Mouse (Mus musculus) heart, adult 18-20 months (tissue): ENCODE measurements around the gene Impdh1. TPM values are rescaled to one million over a fixed set of nuclear protein-coding genes. Genes with fewer than 3 reads are reported as not detected.
"Not testable (repeated sequence)": the region's sequence is repeated elsewhere in the genome, so short reads cannot be mapped to it uniquely, and the experiment has no call there.

Experiments
- DNase-seq, 2 experiments: peaks; one replicate each; pipeline ENCODE4 v3.0.0; 2021 to 2022; ENCODE audit warnings: mixed read lengths in 1 of 2
- microRNA-seq, 2 experiments: library from miRNA; unstranded; fragments of <30 nt; microRNA quantifications; one replicate each; pipeline ENCODE4 v1.2.0; 2022
- total RNA-seq, 2 experiments: library from RNA; stranded (reverse); gene quantifications; 2 replicates each; pipeline ENCODE4 v1.2.3; 2021

Gene Impdh1
- total RNA-seq, 2 experiments from 2014 or later, result 18.8 to 19.6 TPM

- no peak for DNase-seq
Observed at GRCm38 (mm10) chr6:29179843-29180242, 36.3 kb downstream of the Impdh1 start.

DNA sequence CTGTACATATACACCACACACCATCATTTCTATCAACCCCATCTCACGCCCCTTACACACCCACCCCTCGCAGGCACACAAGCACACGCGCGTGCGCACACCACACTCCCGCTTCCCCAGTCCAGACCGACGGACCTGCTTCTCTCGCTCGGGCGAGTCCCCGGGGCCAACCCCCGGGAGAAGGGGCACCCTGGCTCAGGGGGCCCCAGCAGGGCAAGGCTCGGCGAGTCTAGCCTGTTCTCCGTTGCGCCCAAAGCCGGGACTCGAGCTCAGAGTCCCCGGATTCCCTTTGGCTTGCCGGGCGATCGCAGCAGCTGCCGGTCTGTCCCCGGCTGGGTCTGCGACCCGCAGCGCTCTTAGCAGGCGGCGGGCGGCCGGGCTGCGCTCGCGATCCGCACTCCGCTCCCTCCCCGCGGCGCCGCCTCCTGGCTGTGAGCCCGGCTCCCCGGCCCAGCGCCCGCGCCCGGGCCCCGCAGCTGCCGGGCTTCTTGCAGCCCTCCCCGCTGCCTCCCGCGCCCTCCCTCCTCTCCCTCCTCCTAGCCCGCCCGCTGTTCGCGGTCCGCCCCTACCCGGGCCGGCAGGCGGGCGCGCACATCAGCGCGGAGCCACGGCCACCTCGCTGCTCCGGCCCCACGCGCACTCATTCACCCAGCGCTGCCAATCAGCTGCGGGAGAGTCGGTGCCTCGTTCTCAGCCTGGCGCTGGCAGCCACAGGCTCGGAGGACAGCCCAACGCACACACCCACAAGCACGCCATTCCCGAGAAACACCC is 37.1 kb downstream of the Impdh1 start, which contains the start of gene Prrt4:
Prrt4 (minus strand) TSS at position 697 of the 771 bp plus-strand sequence.
- peak; percentile 61 to 71 for DNase-seq

GRCm38 (mm10) chr6:29177901-29178879 is 38.0 kb downstream of the Impdh1 start:
- DNase-seq, result no peak

- no peak for DNase-seq
Observed at GRCm38 (mm10) chr6:29175113-29175512, 41.1 kb downstream of the Impdh1 start.

GRCm38 (mm10) chr6:29174368-29174767 is 41.8 kb downstream of the Impdh1 start:
- DNase-seq, result no peak

DNA sequence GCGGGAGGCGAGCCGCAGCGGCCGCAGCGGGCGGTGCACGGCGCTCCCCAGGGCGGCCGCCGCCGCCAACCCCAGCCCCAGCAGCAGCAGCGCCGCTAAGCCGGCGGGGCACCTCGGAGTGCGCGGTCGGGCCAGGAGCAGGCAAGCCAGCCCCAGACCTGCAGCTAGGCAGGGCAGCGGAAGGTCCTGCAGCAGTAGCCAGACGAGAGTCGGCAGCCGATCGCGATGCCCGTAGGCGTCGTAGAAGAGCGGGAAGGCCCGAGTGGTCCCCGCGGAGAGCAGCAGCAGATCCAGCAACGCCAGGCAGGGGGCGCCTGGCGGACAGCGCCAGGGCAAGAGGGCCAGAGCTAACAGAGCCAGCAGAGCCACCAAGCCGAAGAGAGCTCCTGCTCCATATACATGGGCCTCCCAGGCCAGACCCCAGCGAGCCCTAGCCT is 45.2 kb downstream of the Impdh1 start:
- peak; percentile 83 to 84 for DNase-seq

GRCm38 (mm10) chr6:29170063-29170921 is 45.9 kb downstream of the Impdh1 start:
- DNase-seq, result peak in 1 of 2 experiments; percentile 28

GRCm38 (mm10) chr6:29169675-29170062 is 46.5 kb downstream of the Impdh1 start:
- no peak for DNase-seq

- no peak for DNase-seq
Observed at GRCm38 (mm10) chr6:29168871-29169270, 47.3 kb downstream of the Impdh1 start.

DNA sequence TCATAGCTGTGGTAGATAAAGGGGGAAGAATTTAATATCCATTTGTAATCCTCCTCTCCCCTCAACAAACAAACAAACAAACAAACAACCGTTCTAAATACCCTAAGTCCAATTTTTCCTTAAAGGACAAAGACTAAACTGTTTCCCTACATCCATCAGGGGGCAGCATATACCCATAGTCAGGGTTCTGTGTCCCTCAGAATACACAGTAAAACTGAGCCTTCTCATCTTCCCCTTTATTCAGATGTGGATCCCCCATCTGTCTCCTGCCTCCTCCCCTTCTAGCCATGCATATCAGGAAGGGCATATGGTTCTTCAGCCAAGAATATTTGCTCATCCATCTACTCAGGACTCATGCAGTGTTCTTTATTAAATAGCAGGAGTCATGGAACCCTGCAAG is 50.0 kb downstream of the Impdh1 start:
- DNase-seq, result peak; percentile 61 to 73

- DNase-seq, result peak; percentile 92 to 94
Observed at GRCm38 (mm10) chr6:29164314-29165244, 51.6 kb downstream of the Impdh1 start, which contains the start of gene Rbm28. Rbm28 (minus strand) TSS chr6:29165006.

- DNase-seq, result not testable (repeated sequence)
Observed at GRCm38 (mm10) chr6:29161291-29161690, 54.9 kb downstream of the Impdh1 start.

GRCm38 (mm10) chr6:29160786-29161185 is 55.4 kb downstream of the Impdh1 start:
- no peak for DNase-seq

GRCm38 (mm10) chr6:29156326-29156725 is 59.8 kb downstream of the Impdh1 start:
- DNase-seq, result no peak

Small RNA genes lying within 50 kb of the gene (microRNA-seq; reads per million reads assigned to microRNA genes)
- gene Gm24303, result 0 reads per million in 2 experiments

Other genes with a start within 250 kb of the Impdh1 start
- under 1 TPM; 0.10 to 0.97 TPM for gene Lep, start 156.1 kb downstream of the Impdh1 start, total RNA-seq
- 10 to 100 TPM; 16.2 to 19.5 TPM for gene Rbm28, start 51.4 kb downstream of the Impdh1 start, total RNA-seq
- 1 to 10 TPM; 1.3 to 1.7 TPM for gene Prrt4, start 36.8 kb downstream of the Impdh1 start, total RNA-seq
- gene Hilpda, start 56.1 kb upstream of the Impdh1 start, total RNA-seq, result 1 to 10 TPM; 4.6 to 5.9 TPM
- not detected for gene Fam71f2, start 63.2 kb upstream of the Impdh1 start, total RNA-seq
- gene Fam71f1, start 102.8 kb upstream of the Impdh1 start, total RNA-seq, result not detected
- gene Calu, start 131.7 kb upstream of the Impdh1 start, total RNA-seq, result 100 to 1,000 TPM; 239 to 241 TPM
- gene Opn1sw, start 172.1 kb upstream of the Impdh1 start, total RNA-seq, result not detected
- gene Ccdc136, start 179.9 kb upstream of the Impdh1 start, total RNA-seq, result 1 to 10 TPM; 1.6 to 2.1 TPM
- gene Flnc, start 216.9 kb upstream of the Impdh1 start, total RNA-seq, result 100 to 1,000 TPM; 215 to 222 TPM